Mouse (Mus musculus): Measurements from ENCODE around the gene Smco3.

DNA sequence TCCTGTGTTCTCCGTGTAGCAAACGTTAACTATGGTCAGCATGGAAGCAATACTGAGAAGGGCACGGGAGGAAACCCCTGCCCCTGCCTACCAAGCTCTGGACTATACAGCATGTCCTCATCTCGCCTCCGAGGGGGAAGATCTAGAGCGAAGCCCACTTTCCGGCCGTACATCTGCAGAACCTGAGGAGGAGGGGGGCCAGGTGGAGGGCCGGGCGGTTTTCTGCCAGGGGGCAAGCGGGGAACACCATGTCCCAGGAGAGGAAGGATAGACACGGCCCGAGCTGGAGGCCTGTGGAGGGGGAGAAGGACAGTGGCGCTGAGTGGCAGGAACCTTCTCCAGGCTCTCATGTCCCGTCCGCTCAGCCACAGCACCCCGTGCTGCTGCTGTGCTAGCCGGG is 14.2 kb downstream of the Smco3 start:
- TF ChIP-seq POLR2A (IDR thresholded peaks at IDR 0.05; ENCODE audit: borderline replicate concordance, extremely low read depth, low read depth, low read length) (no peak), CTCF (IDR thresholded peaks at IDR 0.05; ENCODE audit: insufficient read depth, low read length) (no peak)

Data from lung, adult 2 months (tissue).